Mouse (Mus musculus) heart, adult 18-20 months (tissue): ENCODE measurements around the gene Sh3bgr. TPM values are rescaled to one million over a fixed set of nuclear protein-coding genes. Genes with fewer than 3 reads are reported as not detected.

Experiments used
- total RNA-seq, 2 experiments: library from RNA; stranded (reverse); gene quantifications; 2 replicates each; pipeline ENCODE4 v1.2.3; 2021

Sh3bgr gene
- total RNA-seq, 2 experiments from 2014 or later, result 287 to 304 TPM

Other genes starting within 250 kb of the Sh3bgr start
- 10 to 100 TPM; 25.5 to 27.3 TPM for gene Psmg1, start 209.5 kb upstream of the Sh3bgr start, total RNA-seq
- gene Brwd1, start 117.9 kb upstream of the Sh3bgr start, total RNA-seq, result 10 to 100 TPM; 75.4 to 80.1 TPM
- 10 to 100 TPM; 46.5 to 57.6 TPM for gene Hmgn1, start 72.7 kb upstream of the Sh3bgr start, total RNA-seq
- 10 to 100 TPM; 14.3 to 19.5 TPM for gene Wrb, start 55.0 kb upstream of the Sh3bgr start, total RNA-seq
- under 1 TPM; 0.45 to 0.59 TPM for gene Lca5l, start 8.2 kb upstream of the Sh3bgr start, total RNA-seq
- not detected for gene B3galt5, start 35.4 kb downstream of the Sh3bgr start, total RNA-seq
- not detected for gene Itgb2l, start 243.2 kb downstream of the Sh3bgr start, total RNA-seq